Mouse (Mus musculus) hindbrain, embryonic 14.5 days (tissue): ENCODE results near the gene Ablim2. TPM values are rescaled to one million over a fixed set of nuclear protein-coding genes. Genes with fewer than 3 reads are reported as not detected.

Experiments
- ATAC-seq: fragments of 200-750 bp; cut with Nextera tagmentation; 2 replicates; pipeline ENCODE4 v1.8.0; 2017; ENCODE audit warnings: moderate number of reproducible peaks, mild to moderate bottlenecking, moderate TSS enrichment, moderate library complexity; ENCODE audit not compliant: low FRiP score
- DNase-seq: peaks from one replicate; pipeline ENCODE4 v3.0.0-alpha.2; 2015; ENCODE audit warnings: low spot score
- H3K27ac ChIP-seq: fragments of 300-500 bp; sonication (generic); 2 replicates; pipeline ENCODE4 v1.5.1; 2014; ENCODE audit warnings: mild to moderate bottlenecking, moderate library complexity
- H3K27me3 ChIP-seq: fragments of 300-500 bp; sonication (generic); 2 replicates; pipeline ENCODE4 v1.6.1; 2014; ENCODE audit warnings: mild to moderate bottlenecking, low read length, mixed read lengths; ENCODE audit not compliant: control insufficient read depth, insufficient read depth
- H3K36me3 ChIP-seq: fragments of 300-500 bp; sonication (generic); replicated peaks from 2 replicates; pipeline ENCODE4 v1.6.1; 2014; ENCODE audit not compliant: control insufficient read depth, insufficient read depth
- H3K4me1 ChIP-seq: fragments of 300-500 bp; sonication (generic); replicated peaks from 2 replicates; pipeline ENCODE4 v1.6.1; 2014; ENCODE audit warnings: antibody characterized with exemption, low read length, mixed read lengths; ENCODE audit not compliant: control insufficient read depth, insufficient read depth
- H3K4me2 ChIP-seq: fragments of 300-500 bp; sonication (generic); replicated peaks from 2 replicates; pipeline ENCODE4 v1.6.1; 2014; ENCODE audit warnings: mild to moderate bottlenecking, moderate library complexity
- H3K4me3 ChIP-seq: fragments of 300-500 bp; sonication (generic); replicated peaks from 2 replicates; pipeline ENCODE4 v1.5.1; 2014; ENCODE audit warnings: mild to moderate bottlenecking, low read length
- H3K9ac ChIP-seq: fragments of 300-500 bp; sonication (generic); 2 replicates; pipeline ENCODE4 v1.6.1; 2014
- H3K9me3 ChIP-seq: fragments of 300-500 bp; sonication (generic); 2 replicates; pipeline ENCODE4 v1.6.1; 2016; ENCODE audit warnings: low read length; ENCODE audit not compliant: control insufficient read depth
- WGBS: fragments of 180-500 bp; shearing (Covaris S2); extraction: QIAGEN DNeasy Blood & Tissue Kit; methylation state at CpG from one replicate; pipeline ENCODE4 v1.1.7; 2014; 5-methylcytosine and 5-hydroxymethylcytosine counted together
- polyA plus RNA-seq: library from polyadenylated mRNA; unstranded; fragments of >200 nt; fragmentation: Nextera tagmentation; extraction: Ambion mirVana; gene quantifications from 2 replicates; pipeline ENCODE4 v1.2.1, GENCODE M21; 2014

Gene Ablim2
- polyA plus RNA-seq, 1 experiment from 2014 or later, result 19.9 TPM

- Histone ChIP-seq H3K4me2 (0 out of 2 replicates have a peak overlapping the region, but pooled peaks have one; percentile 1), H3K4me3 (no peak overlapping the region)
These were observed 142.9 kb downstream of the Ablim2 start for GRCm38 (mm10) chr5:35900401-35901225.

GRCm38 (mm10) chr5:35901226-35901809, 143.6 kb downstream of the Ablim2 start:
- Histone ChIP-seq H3K9me3 (no peaks in the 10 kb centered on the region), H3K4me2 (0 out of 2 replicates have a peak overlapping the region, but pooled peaks have one; percentile 1), H3K36me3 (no peaks in the 10 kb centered on the region), H3K27me3 (no peaks in the 10 kb centered on the region), H3K27ac (peak overlapping the region; percentile 21; the same call in 1 of the 2 replicates), H3K4me3 (no peak overlapping the region), H3K9ac (peak overlapping the region; percentile 12; the same call in 1 of the 2 replicates), H3K4me1 (peaks cover 65% of the 10 kb centered on the region)
- DNase-seq (no peak), ATAC-seq (0 out of 2 replicates have a peak, but pooled peaks have one; percentile 22)
- WGBS, result 41% methylated on average over 12 of the region's 12 CpGs

More at GRCm38 (mm10) chr5:35900401-35901225, 142.9 kb downstream of the Ablim2 start:
- WGBS, result 30% methylated on average over 9 of the region's 10 CpGs
- peaks cover 71% of the 10 kb centered on the region for H3K4me1 ChIP-seq
- no peaks in the 10 kb centered on the region for H3K36me3 ChIP-seq
- H3K27ac ChIP-seq, result peak overlapping the region; percentile 21; the same call in 1 of the 2 replicates
- H3K27me3 ChIP-seq, result no peaks in the 10 kb centered on the region
- no peaks in the 10 kb centered on the region for H3K9me3 ChIP-seq
- no peak overlapping the region for H3K9ac ChIP-seq
- ATAC-seq (0 out of 2 replicates have a peak, but pooled peaks have one; percentile 3), DNase-seq (no peak)

- 59% methylated on average over 8 of the region's 8 CpGs for WGBS
- Histone ChIP-seq H3K27me3 (no peaks in the 10 kb centered on the region), H3K4me2 (no peak overlapping the region), H3K4me1 (peaks cover 69% of the 10 kb centered on the region), H3K27ac (no peak overlapping the region), H3K9ac (no peak overlapping the region), H3K9me3 (no peaks in the 10 kb centered on the region), H3K36me3 (no peaks in the 10 kb centered on the region), H3K4me3 (no peak overlapping the region)
- DNase-seq (no peak), ATAC-seq (no peak)
These were observed 145.8 kb downstream of the Ablim2 start for GRCm38 (mm10) chr5:35903456-35903855.

GRCm38 (mm10) chr5:35905283-35905682, 147.6 kb downstream of the Ablim2 start:
- Histone ChIP-seq H3K4me1 (peaks cover 73% of the 10 kb centered on the region), H3K4me2 (no peak overlapping the region), H3K36me3 (no peaks in the 10 kb centered on the region), H3K27ac (no peak overlapping the region), H3K9me3 (no peaks in the 10 kb centered on the region), H3K4me3 (no peak overlapping the region), H3K27me3 (no peaks in the 10 kb centered on the region), H3K9ac (0 out of 2 replicates have a peak overlapping the region, but pooled peaks have one; percentile 22)
- no peak for DNase-seq
- 47% methylated on average over 8 of the region's 8 CpGs for WGBS
- no peak for ATAC-seq

GRCm38 (mm10) chr5:35907090-35907489, 149.4 kb downstream of the Ablim2 start:
- no peak for ATAC-seq
- Histone ChIP-seq H3K36me3 (no peaks in the 10 kb centered on the region), H3K27ac (0 out of 2 replicates have a peak overlapping the region, but pooled peaks have one; percentile 22), H3K4me3 (no peak overlapping the region), H3K4me1 (peaks cover 64% of the 10 kb centered on the region), H3K27me3 (no peaks in the 10 kb centered on the region), H3K4me2 (no peak overlapping the region), H3K9me3 (no peaks in the 10 kb centered on the region), H3K9ac (no peak overlapping the region)
- no peak for DNase-seq
- 84% methylated on average over 4 of the region's 4 CpGs for WGBS

GRCm38 (mm10) chr5:35907633-35908426, 150.2 kb downstream of the Ablim2 start:
- ATAC-seq (peak; percentile 89), DNase-seq (peak; percentile 87)
- H3K4me2 ChIP-seq, result peak overlapping the region; percentile 4; the same call in 1 of the 2 replicates
- H3K9me3 ChIP-seq, result no peaks in the 10 kb centered on the region
- H3K27ac ChIP-seq, result peak overlapping the region; percentile 84
- no peaks in the 10 kb centered on the region for H3K27me3 ChIP-seq
- no peak overlapping the region for H3K4me3 ChIP-seq
- H3K4me1 ChIP-seq, result peaks cover 64% of the 10 kb centered on the region
- WGBS, result 16% methylated on average over 15 of the region's 15 CpGs
- no peak overlapping the region for H3K9ac ChIP-seq
- no peaks in the 10 kb centered on the region for H3K36me3 ChIP-seq

GRCm38 (mm10) chr5:35908626-35909443, 151.2 kb downstream of the Ablim2 start:
- H3K9ac ChIP-seq, result peak overlapping the region; percentile 31; the same call in 1 of the 2 replicates
- peaks cover 57% of the 10 kb centered on the region for H3K4me1 ChIP-seq
- H3K9me3 ChIP-seq, result no peaks in the 10 kb centered on the region
- peak overlapping the region; percentile 1; the same call in 1 of the 2 replicates for H3K4me2 ChIP-seq
- 40% methylated on average over 13 of the region's 13 CpGs for WGBS
- no peaks in the 10 kb centered on the region for H3K36me3 ChIP-seq
- H3K27ac ChIP-seq, result peak overlapping the region; percentile 84
- no peaks in the 10 kb centered on the region for H3K27me3 ChIP-seq
- DNase-seq (no peak), ATAC-seq (no peak; the same call in 1 of the 2 replicates)
- H3K4me3 ChIP-seq, result no peak overlapping the region

- Histone ChIP-seq H3K4me3 (no peak overlapping the region), H3K9ac (no peak overlapping the region), H3K27ac (peak overlapping the region; percentile 45; the same call in 1 of the 2 replicates), H3K9me3 (no peaks in the 10 kb centered on the region), H3K27me3 (no peaks in the 10 kb centered on the region), H3K4me2 (no peak overlapping the region), H3K4me1 (peaks cover 54% of the 10 kb centered on the region), H3K36me3 (no peaks in the 10 kb centered on the region)
- 60% methylated on average over 12 of the region's 12 CpGs for WGBS
- DNase-seq, result no peak
- ATAC-seq, result no peak
These were observed 158.1 kb downstream of the Ablim2 start for GRCm38 (mm10) chr5:35915629-35916300.
